Mouse (Mus musculus) C2C12 (cell line): ENCODE results near the gene Actb.

Experiments
- CTCF ChIP-seq: IDR thresholded peaks from one replicate; pipeline ENCODE4 v1.5.1; 2011; ENCODE audit not compliant: control insufficient read depth, insufficient read depth, insufficient read length
- FOSL1 ChIP-seq: IDR thresholded peaks from one replicate; pipeline ENCODE4 v1.8.0; 2011; ENCODE audit warnings: mild to moderate bottlenecking, low read length; ENCODE audit not compliant: poor library complexity, insufficient read depth, severe bottlenecking
- USF1 ChIP-seq: IDR thresholded peaks from one replicate; pipeline ENCODE4 v1.6.1; 2011; ENCODE audit warnings: low read depth, mild to moderate bottlenecking, control low read depth, moderate library complexity

GRCm38 (mm10) chr5:142935642-142936335 is 29.2 kb upstream of the Actb start:
- TF ChIP-seq CTCF (no peak), USF1 (no peak), FOSL1 (no peak)
